Mouse (Mus musculus) cerebellum, adult 2 months (tissue): ENCODE data around the gene Napa.

ENCODE experiments used
- CTCF ChIP-seq: fragments of 200-500 bp; IDR thresholded peaks from 2 replicates; pipeline ENCODE4 v1.5.1; 2011; ENCODE audit warnings: low read depth, mild to moderate bottlenecking, control low read depth, low read length, moderate library complexity, borderline replicate concordance; ENCODE audit not compliant: insufficient read depth
- POLR2A ChIP-seq: fragments of 200-500 bp; IDR thresholded peaks from 2 replicates; pipeline ENCODE4 v1.6.1; 2011; ENCODE audit warnings: low read length, control low read depth, borderline replicate concordance; ENCODE audit not compliant: insufficient read depth

- TF ChIP-seq CTCF (peak; percentile 73; the same call in 1 of the 2 replicates), POLR2A (no peak)
These were observed 41.7 kb upstream of the Napa start for GRCm38 (mm10) chr7:16056459-16057135.
